Mouse (Mus musculus): ENCODE measurements around the gene Ifit1bl1. TPM values are rescaled to one million over a fixed set of nuclear protein-coding genes. Genes with fewer than 3 reads are reported as not detected.
"Not testable (repeated sequence)": the region's sequence is repeated elsewhere in the genome, so short reads cannot be mapped to it uniquely, and the experiment has no call there.

The Ifit1bl1 gene
- polyA plus RNA-seq, 1 experiment = 8.4 TPM

GRCm38 (mm10) chr19:34605472-34605871, 3.7 kb upstream of the Ifit1bl1 start:
- Histone ChIP-seq H3K27ac (ENCODE audit: insufficient read depth, low read depth, low read length) (no peak overlapping the region), H3K4me3 (ENCODE audit: low read depth, low read length) (no peak overlapping the region), H3K36me3 (ENCODE audit: control insufficient read depth, insufficient read depth, low read length) (no peaks in the 10 kb centered on the region), H3K4me1 (ENCODE audit: control insufficient read depth, insufficient read depth, insufficient read length, low read length) (peaks cover 15% of the 10 kb centered on the region; the same call in 1 of the 2 replicates), H3K27me3 (ENCODE audit: control insufficient read depth, insufficient read depth, low read length) (no peaks in the 10 kb centered on the region)
- 86% methylated on average over 3 of the region's 3 CpGs for WGBS
- TF ChIP-seq CTCF (IDR thresholded peaks at IDR 0.05; ENCODE audit: extremely low read depth, insufficient read length, insufficient replicate concordance, low read depth, low read length) = no peak
- no peak for TF ChIP-seq POLR2A (IDR thresholded peaks at IDR 0.05; ENCODE audit: low read depth, low read length)

- H3K27ac ChIP-seq (ENCODE audit: insufficient read depth, low read depth, low read length); H3K36me3 ChIP-seq (ENCODE audit: control insufficient read depth, insufficient read depth, low read length); H3K4me3 ChIP-seq (ENCODE audit: low read depth, low read length); H3K27me3 ChIP-seq (ENCODE audit: control insufficient read depth, insufficient read depth, low read length): not testable (repeated sequence)
- peaks cover 16% of the 10 kb centered on the region; the same call in 1 of the 2 replicates for H3K4me1 ChIP-seq (ENCODE audit: control insufficient read depth, insufficient read depth, insufficient read length, low read length)
Measured at GRCm38 (mm10) chr19:34599250-34599649, 2.5 kb downstream of the Ifit1bl1 start.

GRCm38 (mm10) chr19:34598341-34598740, 3.4 kb downstream of the Ifit1bl1 start:
- WGBS = 51% methylated on average over 2 of the region's 2 CpGs
- H3K4me3 ChIP-seq (ENCODE audit: low read depth, low read length) = peak overlapping the region; percentile 16; the same call in 1 of the 2 replicates
- H3K27ac ChIP-seq (ENCODE audit: insufficient read depth, low read depth, low read length) = no peak overlapping the region
- TF ChIP-seq POLR2A (IDR thresholded peaks at IDR 0.05; ENCODE audit: low read depth, low read length) (no peak), CTCF (IDR thresholded peaks at IDR 0.05; ENCODE audit: extremely low read depth, insufficient read length, insufficient replicate concordance, low read depth, low read length) (no peak)
- H3K27me3 ChIP-seq (ENCODE audit: control insufficient read depth, insufficient read depth, low read length) = no peaks in the 10 kb centered on the region
- peaks cover 16% of the 10 kb centered on the region; the same call in 1 of the 2 replicates for H3K4me1 ChIP-seq (ENCODE audit: control insufficient read depth, insufficient read depth, insufficient read length, low read length)
- H3K36me3 ChIP-seq (ENCODE audit: control insufficient read depth, insufficient read depth, low read length) = 0 out of 2 replicates have a peak, but pooled peaks cover 3% of the 10 kb centered on the region

- TF ChIP-seq CTCF (IDR thresholded peaks at IDR 0.05; ENCODE audit: extremely low read depth, insufficient read length, insufficient replicate concordance, low read depth, low read length) (no peak), POLR2A (IDR thresholded peaks at IDR 0.05; ENCODE audit: low read depth, low read length) (no peak)
- no peak overlapping the region for H3K27ac ChIP-seq (ENCODE audit: insufficient read depth, low read depth, low read length)
- no peak overlapping the region for H3K4me3 ChIP-seq (ENCODE audit: low read depth, low read length)
- H3K36me3 ChIP-seq (ENCODE audit: control insufficient read depth, insufficient read depth, low read length) = 0 out of 2 replicates have a peak, but pooled peaks cover 3% of the 10 kb centered on the region
- H3K4me1 ChIP-seq (ENCODE audit: control insufficient read depth, insufficient read depth, insufficient read length, low read length) = peaks cover 7% of the 10 kb centered on the region; the same call in 1 of the 2 replicates
- no peaks in the 10 kb centered on the region for H3K27me3 ChIP-seq (ENCODE audit: control insufficient read depth, insufficient read depth, low read length)
Measured at GRCm38 (mm10) chr19:34596811-34597210, 4.9 kb downstream of the Ifit1bl1 start.

GRCm38 (mm10) chr19:34594523-34594922, 7.2 kb downstream of the Ifit1bl1 start:
- H3K27ac ChIP-seq (ENCODE audit: insufficient read depth, low read depth, low read length); H3K27me3 ChIP-seq (ENCODE audit: control insufficient read depth, insufficient read depth, low read length); H3K36me3 ChIP-seq (ENCODE audit: control insufficient read depth, insufficient read depth, low read length): not testable (repeated sequence)

GRCm38 (mm10) chr19:34593456-34593855, 8.3 kb downstream of the Ifit1bl1 start:
- H3K27ac ChIP-seq (ENCODE audit: insufficient read depth, low read depth, low read length) = no peak overlapping the region
- no peaks in the 10 kb centered on the region for H3K27me3 ChIP-seq (ENCODE audit: control insufficient read depth, insufficient read depth, low read length)
- WGBS = 92% methylated on average over 2 of the region's 2 CpGs
- H3K4me1 ChIP-seq (ENCODE audit: control insufficient read depth, insufficient read depth, insufficient read length, low read length) = peaks cover 6% of the 10 kb centered on the region; the same call in 1 of the 2 replicates
- H3K36me3 ChIP-seq (ENCODE audit: control insufficient read depth, insufficient read depth, low read length) = 0 out of 2 replicates have a peak, but pooled peaks cover 3% of the 10 kb centered on the region
- no peak overlapping the region for H3K4me3 ChIP-seq (ENCODE audit: low read depth, low read length)
- TF ChIP-seq CTCF (IDR thresholded peaks at IDR 0.05; ENCODE audit: extremely low read depth, insufficient read length, insufficient replicate concordance, low read depth, low read length) = no peak
- no peak for TF ChIP-seq POLR2A (IDR thresholded peaks at IDR 0.05; ENCODE audit: low read depth, low read length)

More at GRCm38 (mm10) chr19:34594523-34594922, 7.2 kb downstream of the Ifit1bl1 start:
- 88% methylated on average over 3 of the region's 3 CpGs for WGBS
- not testable (repeated sequence) for H3K4me3 ChIP-seq (ENCODE audit: low read depth, low read length); H3K4me1 ChIP-seq (ENCODE audit: control insufficient read depth, insufficient read depth, insufficient read length, low read length)

- H3K4me3 ChIP-seq (ENCODE audit: low read depth, low read length) = no peak overlapping the region
- no peak for TF ChIP-seq CTCF (IDR thresholded peaks at IDR 0.05; ENCODE audit: extremely low read depth, insufficient read length, insufficient replicate concordance, low read depth, low read length)
- TF ChIP-seq POLR2A (IDR thresholded peaks at IDR 0.05; ENCODE audit: low read depth, low read length) = no peak
- no peak overlapping the region for H3K27ac ChIP-seq (ENCODE audit: insufficient read depth, low read depth, low read length)
- no peaks in the 10 kb centered on the region for H3K27me3 ChIP-seq (ENCODE audit: control insufficient read depth, insufficient read depth, low read length)
- H3K4me1 ChIP-seq (ENCODE audit: control insufficient read depth, insufficient read depth, insufficient read length, low read length) = peaks cover 5% of the 10 kb centered on the region; the same call in 1 of the 2 replicates
- H3K36me3 ChIP-seq (ENCODE audit: control insufficient read depth, insufficient read depth, low read length) = no peaks in the 10 kb centered on the region
Measured at GRCm38 (mm10) chr19:34588959-34589358, 12.8 kb downstream of the Ifit1bl1 start.

- WGBS = 48% methylated on average over 8 of the region's 12 CpGs
- not testable (repeated sequence) for H3K4me3 ChIP-seq (ENCODE audit: low read depth, low read length); H3K4me1 ChIP-seq (ENCODE audit: control insufficient read depth, insufficient read depth, insufficient read length, low read length)
Measured at GRCm38 (mm10) chr19:34587898-34588692, 13.7 kb downstream of the Ifit1bl1 start.

GRCm38 (mm10) chr19:34585740-34586458, 15.9 kb downstream of the Ifit1bl1 start:
- 66% methylated on average over 5 of the region's 5 CpGs for WGBS
- not testable (repeated sequence) for H3K27me3 ChIP-seq (ENCODE audit: control insufficient read depth, insufficient read depth, low read length); H3K4me3 ChIP-seq (ENCODE audit: low read depth, low read length); H3K27ac ChIP-seq (ENCODE audit: insufficient read depth, low read depth, low read length); H3K36me3 ChIP-seq (ENCODE audit: control insufficient read depth, insufficient read depth, low read length); H3K4me1 ChIP-seq (ENCODE audit: control insufficient read depth, insufficient read depth, insufficient read length, low read length)

More at GRCm38 (mm10) chr19:34587898-34588692, 13.7 kb downstream of the Ifit1bl1 start:
- H3K36me3 ChIP-seq (ENCODE audit: control insufficient read depth, insufficient read depth, low read length); H3K27me3 ChIP-seq (ENCODE audit: control insufficient read depth, insufficient read depth, low read length): not testable (repeated sequence)
- H3K27ac ChIP-seq (ENCODE audit: insufficient read depth, low read depth, low read length) = peak overlapping the region; percentile 50

GRCm38 (mm10) chr19:34583126-34583766, 18.5 kb downstream of the Ifit1bl1 start, which contains the start of gene Ifit3:
TSS of gene Ifit3 (plus strand) at chr19:34583531.
- H3K27me3 ChIP-seq (ENCODE audit: control insufficient read depth, insufficient read depth, low read length); H3K4me1 ChIP-seq (ENCODE audit: control insufficient read depth, insufficient read depth, insufficient read length, low read length); H3K4me3 ChIP-seq (ENCODE audit: low read depth, low read length); H3K36me3 ChIP-seq (ENCODE audit: control insufficient read depth, insufficient read depth, low read length): not testable (repeated sequence)
- WGBS = 1% methylated on average over 2 of the region's 2 CpGs
- peak within 1 kb of the TSS; percentile 90 for H3K27ac ChIP-seq (ENCODE audit: insufficient read depth, low read depth, low read length)

Data from small intestine, adult 2 months (tissue).